Mouse (Mus musculus): ENCODE measurements around the gene Ankrd44. TPM values are rescaled to one million over a fixed set of nuclear protein-coding genes. Genes with fewer than 3 reads are reported as not detected.

Gene Ankrd44
- total RNA-seq, 2 experiments from 2014 or later = 8.8 to 14.5 TPM

DNA sequence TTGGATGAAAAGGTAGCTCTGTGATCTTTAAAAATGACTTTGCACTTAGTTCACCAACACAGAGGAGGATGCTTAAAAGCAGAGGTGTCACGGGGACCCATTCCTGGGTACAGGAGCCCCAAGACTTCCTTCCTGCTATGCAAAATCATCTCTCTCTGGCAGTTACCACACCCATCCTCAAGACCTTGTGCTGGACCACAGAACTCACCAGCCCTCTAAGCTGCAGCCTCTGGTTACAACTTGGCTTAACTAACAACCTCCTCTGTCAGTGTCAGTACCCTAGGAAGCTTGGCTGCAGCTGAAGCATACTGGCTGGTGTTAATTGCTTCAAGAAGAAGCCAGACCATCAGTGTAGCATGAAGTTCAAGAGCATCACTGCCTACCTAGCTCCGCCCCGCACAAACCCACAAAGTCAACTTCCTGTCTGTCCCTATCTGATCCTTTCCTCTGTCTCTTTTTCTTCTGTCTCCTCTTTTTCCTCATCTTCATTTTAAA is 12.8 kb downstream of the Ankrd44 start:
- no peak overlapping the region for H3K4me3 ChIP-seq
- DNase-seq (ENCODE audit: low spot score in 2 of 2) = no peak
- no peak for TF ChIP-seq CTCF (conservative IDR thresholded peaks at IDR 0.05)
- peak overlapping the region; percentile 3; the same call in 1 of the 2 replicates for H3K27ac ChIP-seq

DNA sequence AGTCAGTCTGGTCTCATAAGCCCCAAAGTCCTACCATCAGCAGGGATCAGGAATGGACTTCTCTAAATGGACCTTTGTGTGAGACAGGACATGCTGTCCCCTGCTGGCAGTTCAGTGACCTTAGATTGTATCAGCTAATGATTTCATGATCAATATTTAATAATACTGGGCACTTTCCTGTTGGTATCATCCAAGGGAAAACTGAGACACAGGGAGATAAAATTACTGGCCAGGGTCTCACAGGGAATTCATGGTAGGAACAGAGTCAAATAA is 13.2 kb downstream of the Ankrd44 start:
- H3K4me3 ChIP-seq = no peak overlapping the region
- peak; percentile 60 for TF ChIP-seq CTCF (conservative IDR thresholded peaks at IDR 0.05)
- H3K27ac ChIP-seq = no peak overlapping the region; the same call in 1 of the 2 replicates
- DNase-seq (ENCODE audit: low spot score in 2 of 2) = no peak

DNA sequence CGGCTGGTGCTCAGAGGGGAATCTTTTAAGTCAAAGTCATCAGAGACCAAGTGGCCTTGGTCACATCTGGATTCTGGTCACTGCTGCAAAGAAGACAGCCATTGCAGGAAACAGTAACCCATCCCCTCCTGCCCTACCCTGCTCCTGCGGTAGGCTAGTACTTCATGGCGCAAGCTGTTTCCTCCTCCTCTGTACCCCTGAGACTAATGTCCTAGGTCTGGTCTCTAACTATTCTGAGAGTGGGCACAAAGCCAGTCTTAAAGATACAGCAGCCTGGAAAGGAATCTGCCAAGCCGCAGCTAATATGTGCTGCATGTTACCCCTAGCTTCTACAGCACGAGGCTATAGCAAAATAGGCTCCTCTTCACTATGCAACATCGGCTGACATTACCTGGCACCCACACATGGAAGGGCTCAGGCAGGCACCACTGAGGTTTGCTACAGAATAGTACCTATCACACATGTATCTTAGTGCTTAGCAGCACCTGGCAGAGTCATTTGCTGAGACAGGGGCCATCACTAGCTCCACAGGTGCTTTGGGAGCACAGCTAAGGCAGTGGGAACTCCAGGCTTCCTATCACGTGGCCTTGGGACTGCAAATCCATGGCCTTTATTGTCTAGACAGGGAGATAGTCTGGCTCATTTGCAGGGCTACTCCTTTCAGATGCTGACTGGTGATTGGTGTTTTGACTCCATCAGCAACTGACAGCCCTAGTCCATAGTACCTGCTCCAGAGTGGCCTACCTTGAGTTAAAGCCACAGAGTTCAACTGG is 13.7 kb downstream of the Ankrd44 start:
- no peak for TF ChIP-seq CTCF (conservative IDR thresholded peaks at IDR 0.05)
- no peak overlapping the region for H3K4me3 ChIP-seq
- DNase-seq (ENCODE audit: low spot score in 2 of 2) = no peak
- H3K27ac ChIP-seq = no peak overlapping the region; the same call in 1 of the 2 replicates

DNA sequence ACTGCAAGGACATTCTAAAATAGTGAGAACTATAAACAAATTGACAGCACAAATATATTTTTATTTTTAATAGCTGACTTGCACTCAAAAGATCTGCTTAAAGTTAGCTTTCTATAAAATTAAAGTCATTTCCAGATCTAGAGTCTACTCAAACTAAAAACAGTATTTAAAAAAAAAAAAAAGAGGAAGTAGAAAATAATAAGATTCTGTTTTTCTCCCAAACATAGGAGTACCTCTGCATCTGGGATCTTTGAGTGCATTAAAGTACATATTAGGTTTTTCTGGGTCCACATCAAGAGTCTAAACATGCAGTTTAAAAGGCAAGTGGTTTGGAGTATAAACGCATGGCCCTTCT is 15.0 kb downstream of the Ankrd44 start:
- Histone ChIP-seq H3K27ac (no peak overlapping the region), H3K4me3 (no peak overlapping the region)
- no peak for TF ChIP-seq CTCF (conservative IDR thresholded peaks at IDR 0.05)
- no peak for DNase-seq (ENCODE audit: low spot score in 2 of 2)

DNA sequence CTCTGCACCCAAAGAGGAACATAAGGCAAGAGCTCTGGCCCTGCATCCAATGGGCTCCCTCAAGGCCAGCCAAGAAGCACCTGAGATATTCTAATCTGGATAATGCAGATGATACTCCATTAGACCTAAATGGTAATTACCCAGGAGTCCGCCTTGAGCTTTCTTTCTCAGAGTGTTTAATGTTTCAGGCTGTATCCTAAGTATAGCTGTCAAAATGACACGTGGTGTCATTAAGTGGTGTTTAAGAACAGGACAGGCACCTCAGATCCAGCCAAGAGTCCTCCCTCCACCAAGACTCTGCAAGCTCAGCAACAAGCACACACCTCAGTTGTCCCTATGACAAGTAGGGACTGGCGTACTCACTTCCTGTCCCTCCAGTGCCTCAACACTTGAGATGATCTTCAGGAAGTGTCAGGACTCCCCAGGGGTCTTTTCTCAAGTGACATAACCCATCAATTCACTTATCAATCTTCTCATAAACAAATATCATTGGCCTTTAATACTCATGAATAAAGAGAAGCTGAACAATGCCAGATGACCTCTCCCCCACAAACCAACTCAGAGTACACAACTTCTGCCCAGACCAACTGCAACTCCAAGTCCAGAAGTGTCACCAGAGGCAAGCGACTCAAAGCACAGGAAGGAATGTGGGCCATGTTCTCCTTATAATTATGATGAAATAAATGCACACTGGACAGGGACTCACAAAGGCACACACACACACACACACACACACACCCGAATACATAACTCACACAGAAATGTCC is 15.5 kb downstream of the Ankrd44 start:
- Histone ChIP-seq H3K4me3 (no peak overlapping the region), H3K27ac (0 out of 2 replicates have a peak overlapping the region, but pooled peaks have one; percentile 8)
- TF ChIP-seq CTCF (conservative IDR thresholded peaks at IDR 0.05) = no peak
- DNase-seq (ENCODE audit: low spot score in 2 of 2) = no peak

DNA sequence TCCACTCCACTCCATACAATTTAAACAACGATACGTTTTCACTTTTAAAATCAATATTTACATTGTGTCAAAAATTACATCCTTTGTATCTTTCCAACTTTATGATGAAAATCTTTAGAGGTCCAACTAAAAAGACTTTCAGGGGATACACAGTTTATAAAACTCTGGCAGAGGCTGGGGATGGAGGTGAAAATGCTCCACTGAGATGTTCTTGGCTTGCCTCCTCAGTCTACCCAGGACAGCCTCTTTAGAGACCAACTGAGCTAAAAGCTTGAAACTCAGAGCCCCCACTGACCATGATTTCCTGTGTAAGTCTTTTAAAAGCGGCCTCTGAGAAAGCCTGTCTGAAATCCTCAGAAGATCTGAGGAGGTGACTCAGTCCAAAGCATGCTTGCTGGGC is 17.4 kb downstream of the Ankrd44 start:
- no peak for TF ChIP-seq CTCF (conservative IDR thresholded peaks at IDR 0.05)
- DNase-seq (ENCODE audit: low spot score in 2 of 2) = no peak
- H3K27ac ChIP-seq = no peak overlapping the region
- no peak overlapping the region for H3K4me3 ChIP-seq

DNA sequence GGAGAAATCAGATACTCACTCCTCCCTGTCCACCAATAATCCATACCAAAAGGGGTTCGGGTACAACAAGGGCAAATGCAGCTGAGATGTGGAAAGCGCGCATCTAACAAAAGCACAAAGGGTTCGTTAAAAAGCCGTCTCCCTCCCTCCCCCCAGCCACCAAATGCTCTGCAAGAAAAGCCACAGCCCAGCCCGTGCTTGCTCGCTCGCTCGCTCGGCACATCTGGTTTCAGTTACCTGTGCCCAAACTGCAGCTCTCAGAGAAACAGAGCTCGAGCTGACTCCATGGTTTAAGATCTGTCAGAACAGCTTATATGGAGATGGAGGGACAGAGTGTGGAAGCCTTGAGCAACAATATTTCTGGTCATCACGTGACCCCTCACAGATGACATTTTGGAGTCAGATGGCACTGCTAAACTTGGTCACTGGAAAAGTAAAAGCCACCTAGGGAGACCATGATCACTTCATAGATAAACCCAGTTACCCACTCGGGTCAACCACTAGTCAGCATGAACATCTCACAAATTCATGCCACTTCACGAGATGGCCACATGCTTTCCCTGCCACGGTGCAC is 19.0 kb downstream of the Ankrd44 start:
- no peak overlapping the region for H3K4me3 ChIP-seq
- no peak for DNase-seq (ENCODE audit: low spot score in 2 of 2)
- H3K27ac ChIP-seq = no peak overlapping the region
- TF ChIP-seq CTCF (conservative IDR thresholded peaks at IDR 0.05) = no peak

DNA sequence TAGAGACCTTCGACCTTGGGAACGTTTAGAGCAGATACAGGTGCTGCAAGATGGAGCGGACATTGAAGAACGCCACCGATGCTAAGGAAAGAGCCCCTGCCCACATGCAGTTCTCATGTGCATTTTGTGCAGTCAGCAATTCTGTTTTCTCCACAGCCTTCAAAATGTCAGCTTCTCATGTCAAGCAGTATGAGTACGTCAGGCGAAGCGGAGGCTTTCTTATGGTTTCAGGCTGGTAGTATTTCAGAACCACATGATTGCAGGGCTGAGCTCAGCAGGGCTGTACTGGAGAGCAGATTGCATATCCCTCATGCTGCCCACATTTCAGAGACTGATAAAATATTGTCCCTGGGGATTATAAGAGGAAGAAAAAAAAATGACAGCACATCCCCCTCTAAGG is 19.9 kb downstream of the Ankrd44 start:
- no peak overlapping the region for H3K27ac ChIP-seq
- no peak for TF ChIP-seq CTCF (conservative IDR thresholded peaks at IDR 0.05)
- H3K4me3 ChIP-seq = no peak overlapping the region
- peak in 1 of 2 experiments; percentile 37 for DNase-seq (ENCODE audit: low spot score in 2 of 2)

DNA sequence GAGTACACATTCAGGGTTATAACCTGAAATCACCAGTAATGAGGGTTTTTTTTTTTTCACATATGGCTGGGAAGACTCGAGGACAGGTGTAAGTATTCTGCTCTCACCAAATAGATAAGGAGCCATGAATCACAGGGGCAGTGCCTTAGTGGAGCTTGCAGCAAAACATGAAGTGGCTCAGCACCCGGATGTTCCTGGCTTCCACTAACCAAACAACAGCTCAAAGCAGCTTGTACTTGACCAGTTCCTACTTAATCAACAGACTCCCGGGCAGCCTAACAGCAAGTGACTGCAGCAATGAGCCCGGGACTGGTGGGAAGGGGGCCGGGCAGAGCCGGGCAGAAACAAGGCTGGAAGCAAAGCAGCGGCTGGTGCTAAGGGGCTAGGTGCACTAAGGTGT is 20.6 kb downstream of the Ankrd44 start:
- Histone ChIP-seq H3K4me3 (no peak overlapping the region), H3K27ac (no peak overlapping the region)
- TF ChIP-seq CTCF (conservative IDR thresholded peaks at IDR 0.05) = no peak
- DNase-seq (ENCODE audit: low spot score in 2 of 2) = no peak

DNA sequence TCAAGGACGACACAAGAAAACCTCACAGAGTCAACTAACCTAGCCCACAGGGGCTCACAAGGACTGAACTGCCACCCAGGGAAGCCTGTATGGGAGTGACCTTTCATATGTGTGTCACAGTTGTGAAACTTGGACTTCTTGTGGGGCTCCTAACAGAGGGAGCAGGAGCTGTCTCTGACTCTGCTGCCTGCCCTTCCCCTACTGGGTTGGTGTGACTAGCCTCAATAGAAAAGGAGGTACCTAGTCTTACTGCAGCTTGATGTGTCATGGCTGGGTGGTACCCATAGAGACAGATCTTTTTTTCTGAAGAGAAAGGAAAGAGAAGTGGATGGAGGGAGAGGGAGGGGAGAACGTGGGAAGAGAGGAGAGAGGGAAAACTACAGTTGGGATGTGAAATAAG is 22.0 kb downstream of the Ankrd44 start:
- Histone ChIP-seq H3K27ac (no peak overlapping the region), H3K4me3 (no peak overlapping the region)
- TF ChIP-seq CTCF (conservative IDR thresholded peaks at IDR 0.05) = no peak
- DNase-seq (ENCODE audit: low spot score in 2 of 2) = no peak

DNA sequence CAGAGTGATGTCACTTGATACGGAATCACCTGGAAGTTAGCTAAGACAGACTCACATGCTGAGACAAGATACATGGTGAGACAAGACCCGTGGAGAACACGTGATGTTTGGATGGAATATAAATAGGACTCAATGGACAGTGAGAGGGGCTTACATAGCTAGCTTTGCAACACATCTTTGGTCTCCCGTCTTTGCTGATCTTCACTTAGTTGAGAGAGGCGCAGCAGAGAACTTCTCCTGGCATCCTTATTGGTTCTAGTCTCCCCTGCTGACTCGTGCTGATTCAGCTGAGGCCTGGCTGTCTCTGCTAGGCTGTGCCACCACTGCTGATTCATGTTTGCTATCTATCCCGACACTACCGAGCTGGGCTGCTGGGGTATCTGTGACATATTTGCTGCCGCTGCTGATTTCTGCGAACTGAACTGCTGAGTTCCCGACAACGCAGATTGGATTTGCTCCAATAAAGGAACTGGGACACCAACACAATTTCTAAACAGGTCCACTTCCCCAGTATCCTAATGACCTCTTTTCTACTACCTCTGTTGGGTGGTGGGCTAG is 23.4 kb downstream of the Ankrd44 start:
- no peak overlapping the region for H3K4me3 ChIP-seq
- no peak for TF ChIP-seq CTCF (conservative IDR thresholded peaks at IDR 0.05)
- H3K27ac ChIP-seq = no peak overlapping the region
- DNase-seq (ENCODE audit: low spot score in 2 of 2) = no peak

DNA sequence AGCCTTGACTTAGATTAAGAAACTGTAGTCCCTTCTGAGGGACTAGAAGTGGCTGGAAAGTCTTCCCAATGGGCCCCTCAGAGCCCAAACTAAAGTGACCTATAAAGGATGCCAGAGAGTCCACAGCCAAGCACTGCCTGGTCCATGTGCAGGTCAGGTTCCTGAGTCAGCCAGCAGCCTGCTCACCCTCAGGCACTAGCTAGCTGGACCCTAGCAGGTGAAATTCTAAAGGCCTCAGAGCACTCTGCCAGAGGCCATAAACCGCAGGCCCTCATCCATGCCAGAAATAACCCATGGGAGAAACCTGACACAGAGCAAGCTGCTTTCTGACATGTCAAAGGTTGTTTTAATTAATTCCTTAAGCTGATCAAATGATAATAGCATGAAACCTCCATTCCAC is 25.1 kb downstream of the Ankrd44 start:
- Histone ChIP-seq H3K27ac (no peak overlapping the region), H3K4me3 (no peak overlapping the region)
- no peak for TF ChIP-seq CTCF (conservative IDR thresholded peaks at IDR 0.05)
- no peak for DNase-seq (ENCODE audit: low spot score in 2 of 2)

DNA sequence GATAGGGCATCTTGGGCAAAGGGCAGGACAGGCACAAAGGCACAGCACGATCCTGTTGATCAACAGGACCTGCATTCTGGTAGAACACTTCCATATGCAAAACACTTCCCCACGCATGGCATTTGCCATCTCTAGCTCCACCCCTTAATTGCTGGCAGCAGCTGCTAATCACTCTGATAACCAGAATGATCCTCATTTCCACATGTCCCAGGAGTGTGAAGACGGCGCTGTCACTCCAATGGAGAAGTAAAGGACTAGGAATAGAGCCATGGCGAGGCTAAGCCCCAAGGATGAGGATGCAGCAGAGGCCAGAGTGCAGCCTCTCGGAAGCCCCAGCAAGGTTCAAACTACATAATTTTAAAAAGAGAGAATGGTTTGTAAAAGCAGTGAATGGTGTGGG is 26.9 kb downstream of the Ankrd44 start:
- TF ChIP-seq CTCF (conservative IDR thresholded peaks at IDR 0.05) = no peak
- H3K27ac ChIP-seq = no peak overlapping the region

More for the DNA sequence above, 26.9 kb downstream of the Ankrd44 start:
- no peak overlapping the region for H3K4me3 ChIP-seq
- DNase-seq (ENCODE audit: low spot score in 2 of 2) = no peak

Data from layer of hippocampus, adult 2 months (tissue).